Mouse (Mus musculus) bone marrow macrophage, adult 2 months (primary cell): ENCODE data around the gene Dohh. TPM values are rescaled to one million over a fixed set of nuclear protein-coding genes. Genes with fewer than 3 reads are reported as not detected.

Experiments used
- H3K27ac ChIP-seq: 2 replicates; pipeline ENCODE4 v1.5.1; 2012; ENCODE audit warnings: low read depth, low read length; ENCODE audit not compliant: insufficient read depth
- H3K4me1 ChIP-seq: 2 replicates; pipeline ENCODE4 v1.6.1; 2012; ENCODE audit warnings: low read length; ENCODE audit not compliant: control insufficient read depth, insufficient read depth
- H3K4me3 ChIP-seq: 2 replicates; pipeline ENCODE4 v1.5.1; 2012; ENCODE audit warnings: mild to moderate bottlenecking, low read length, moderate library complexity; ENCODE audit not compliant: insufficient read depth
- CTCF ChIP-seq: IDR thresholded peaks from 2 replicates; pipeline ENCODE4 v1.5.1; 2012; ENCODE audit warnings: low read depth, mild to moderate bottlenecking, low read length, moderate library complexity
- POLR2A ChIP-seq: IDR thresholded peaks from 2 replicates; pipeline ENCODE4 v1.6.1; 2012; ENCODE audit warnings: mild to moderate bottlenecking, low read depth, low read length, borderline replicate concordance
- polyA plus RNA-seq: library from polyadenylated mRNA; stranded (reverse); fragments of >200 nt; gene quantifications from 2 replicates; pipeline ENCODE4 v1.2.4, GENCODE M21; 2012; ENCODE audit not compliant: missing spikeins, insufficient read depth, insufficient read length

The Dohh gene
- polyA plus RNA-seq, 1 experiment, result 23.1 TPM

DNA sequence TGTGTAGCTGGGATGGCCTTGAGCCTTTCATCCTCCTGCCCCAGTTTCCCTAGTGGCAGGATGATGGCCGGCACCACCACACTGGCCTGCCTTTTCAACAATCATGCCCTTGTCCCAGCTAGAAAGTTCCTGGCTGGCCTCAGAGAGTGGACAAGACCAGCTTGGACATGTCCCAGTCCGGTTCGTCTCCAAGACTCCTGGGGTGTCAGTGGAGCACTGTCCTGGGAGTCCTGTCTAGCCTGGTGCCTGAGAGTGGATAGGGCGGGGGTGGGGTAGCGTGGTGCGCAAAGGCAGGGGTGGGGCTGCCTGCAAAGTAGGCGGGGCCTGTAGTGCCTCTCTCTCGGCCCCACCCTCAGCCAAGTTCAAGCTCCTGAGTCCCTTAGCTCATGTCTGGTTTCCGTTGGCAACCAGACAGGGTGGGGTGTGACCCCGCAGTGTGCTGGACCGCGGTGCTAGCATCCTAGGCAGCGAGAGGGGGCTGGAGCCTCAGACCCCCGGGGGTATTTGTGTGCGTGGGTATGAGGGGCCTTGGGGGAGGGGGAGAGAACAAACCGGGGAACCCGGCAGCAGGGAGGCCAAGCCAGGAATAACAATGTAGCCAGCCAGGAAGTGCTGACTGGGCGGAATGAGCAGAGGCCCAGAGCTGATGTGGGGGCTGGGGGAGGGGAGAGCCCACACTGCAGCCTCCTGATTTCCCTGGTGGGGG, 17.4 kb downstream of the Dohh start:
- no peak for TF ChIP-seq CTCF
- no peak for TF ChIP-seq POLR2A
- Histone ChIP-seq H3K4me1 (peaks cover 41% of the 10 kb centered on the region), H3K27ac (peak overlapping the region; percentile 98), H3K4me3 (peak overlapping the region; percentile 39)

DNA sequence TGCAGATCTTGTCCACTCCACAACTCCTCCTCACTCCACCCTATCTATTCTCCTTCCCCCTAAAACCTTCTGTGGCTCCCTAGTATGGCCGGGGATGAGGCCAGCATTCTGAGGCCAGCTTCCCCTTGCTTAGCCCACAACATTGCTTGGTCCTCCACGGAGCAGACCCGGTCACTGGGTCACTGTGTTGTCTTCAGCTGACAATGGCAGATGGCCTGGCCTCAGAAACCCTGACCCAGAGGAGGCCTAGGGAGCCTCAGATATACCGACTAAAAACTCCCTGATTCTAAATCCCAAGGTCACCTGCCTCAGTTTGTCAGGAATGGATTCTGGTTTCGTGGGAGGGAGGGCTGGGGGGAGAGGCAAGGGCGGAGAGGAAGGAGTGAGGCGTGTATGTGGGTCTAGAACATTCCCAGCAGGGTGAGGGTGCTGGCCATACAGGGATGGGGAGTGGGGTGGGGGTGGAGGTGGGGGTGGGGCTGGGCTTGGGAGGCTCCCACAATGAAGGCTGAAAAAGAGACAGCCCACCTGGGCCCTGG, 18.1 kb downstream of the Dohh start:
- Histone ChIP-seq H3K4me3 (peak overlapping the region; percentile 39), H3K27ac (peak overlapping the region; percentile 98), H3K4me1 (peaks cover 41% of the 10 kb centered on the region)
- TF ChIP-seq POLR2A, result no peak
- TF ChIP-seq CTCF, result no peak

DNA sequence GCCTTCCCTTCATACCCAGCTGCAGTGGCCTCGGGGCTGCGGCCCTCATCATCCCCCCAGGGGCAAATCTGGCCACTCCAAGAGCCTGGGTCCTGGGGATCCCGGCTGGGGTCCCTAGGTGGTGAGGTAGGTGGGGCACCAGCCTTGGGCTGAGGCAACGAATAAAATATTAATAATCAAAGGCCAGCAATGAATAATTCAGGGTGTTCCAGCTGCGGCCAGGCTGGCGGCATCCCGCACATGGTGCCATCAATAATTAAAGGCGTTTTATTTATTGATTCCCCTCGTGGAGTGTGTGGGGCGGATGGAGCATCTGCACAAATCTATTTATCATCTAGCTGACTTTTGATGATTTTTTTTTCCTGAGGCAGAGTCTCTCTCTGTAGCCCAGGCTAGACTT, 19.3 kb downstream of the Dohh start:
- no peak overlapping the region for H3K4me3 ChIP-seq
- H3K27ac ChIP-seq, result no peak overlapping the region
- H3K4me1 ChIP-seq, result peaks cover 48% of the 10 kb centered on the region
- TF ChIP-seq POLR2A (no peak), CTCF (no peak)

GRCm38 (mm10) chr10:81404082-81404481, 19.9 kb downstream of the Dohh start:
- peaks cover 50% of the 10 kb centered on the region for H3K4me1 ChIP-seq
- TF ChIP-seq POLR2A (no peak), CTCF (no peak)
- no peak overlapping the region for H3K27ac ChIP-seq
- H3K4me3 ChIP-seq, result no peak overlapping the region

DNA sequence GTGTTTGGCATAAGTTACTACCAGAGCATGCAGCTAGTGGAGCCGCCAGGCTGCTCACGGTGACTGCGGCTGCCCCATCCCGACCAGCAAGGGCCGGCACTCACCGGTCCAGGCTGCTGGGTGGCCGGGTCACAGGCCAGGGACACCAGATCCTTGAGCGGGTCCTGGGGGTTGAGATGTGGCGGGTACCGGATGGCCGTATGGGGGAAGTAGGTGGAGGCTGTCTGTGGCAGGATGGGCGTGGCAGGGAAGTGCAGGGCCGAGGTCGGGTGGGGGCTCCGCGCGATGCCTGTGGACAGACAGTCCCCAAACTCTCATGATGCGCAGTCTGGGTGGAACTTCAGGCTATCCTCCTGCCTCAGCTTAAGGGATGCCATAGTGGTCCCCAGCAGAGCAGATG, 20.5 kb downstream of the Dohh start:
- no peak overlapping the region for H3K4me3 ChIP-seq
- H3K27ac ChIP-seq, result peak overlapping the region; percentile 16
- H3K4me1 ChIP-seq, result peaks cover 54% of the 10 kb centered on the region

DNA sequence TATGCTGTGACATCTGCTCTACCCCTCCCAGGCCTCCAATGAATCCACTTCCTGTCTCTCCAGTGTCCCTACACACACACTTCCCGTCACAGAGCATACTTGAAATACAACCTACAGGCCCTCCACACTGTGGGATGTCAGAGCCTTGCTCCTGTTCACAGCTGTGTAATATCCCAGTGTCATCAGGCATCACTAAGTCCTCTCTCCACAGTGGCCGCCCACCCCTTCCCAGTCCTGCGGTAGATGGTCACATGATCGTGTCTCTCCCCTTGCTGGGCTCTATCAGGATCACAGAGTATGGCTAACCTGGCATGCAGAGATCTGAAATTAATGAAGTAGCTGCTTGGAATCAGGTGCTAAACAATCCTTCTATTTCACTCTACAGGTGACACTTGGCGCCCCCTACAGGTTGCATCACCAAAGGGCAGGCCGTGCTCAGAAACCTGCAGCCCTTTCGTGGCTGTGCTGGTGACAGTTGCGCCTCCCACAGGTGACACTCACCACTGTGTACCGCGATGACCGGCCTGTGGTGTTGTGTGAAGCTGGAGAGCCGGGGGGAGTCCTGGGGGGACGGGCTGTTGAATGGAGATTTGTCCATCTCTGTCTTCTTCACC, 21.5 kb downstream of the Dohh start:
- peak overlapping the region; percentile 38 for H3K27ac ChIP-seq
- TF ChIP-seq POLR2A (no peak), CTCF (peak; percentile 96)
- H3K4me1 ChIP-seq, result peaks cover 59% of the 10 kb centered on the region
- no peak overlapping the region; the same call in 1 of the 2 replicates for H3K4me3 ChIP-seq

More for the DNA sequence above, 20.5 kb downstream of the Dohh start:
- no peak for TF ChIP-seq CTCF

- peaks cover 59% of the 10 kb centered on the region for H3K4me1 ChIP-seq
- peak overlapping the region; percentile 61 for H3K4me3 ChIP-seq
- TF ChIP-seq CTCF (no peak), POLR2A (no peak)
- peak overlapping the region; percentile 59 for H3K27ac ChIP-seq
Observed at GRCm38 (mm10) chr10:81406504-81407440, 22.5 kb downstream of the Dohh start.

GRCm38 (mm10) chr10:81407539-81408423, 23.6 kb downstream of the Dohh start:
- peak overlapping the region; percentile 89 for H3K27ac ChIP-seq
- peak overlapping the region; percentile 61 for H3K4me3 ChIP-seq
- TF ChIP-seq CTCF (no peak), POLR2A (no peak)
- H3K4me1 ChIP-seq, result peaks cover 54% of the 10 kb centered on the region

- Histone ChIP-seq H3K4me1 (peaks cover 52% of the 10 kb centered on the region), H3K4me3 (no peak overlapping the region), H3K27ac (peak overlapping the region; percentile 89)
- TF ChIP-seq POLR2A, result no peak
- no peak for TF ChIP-seq CTCF
Observed at GRCm38 (mm10) chr10:81408424-81408729, 24.1 kb downstream of the Dohh start.
